Mouse (Mus musculus): ENCODE results near the gene Tmem151a.

Tmem151a gene

DNA sequence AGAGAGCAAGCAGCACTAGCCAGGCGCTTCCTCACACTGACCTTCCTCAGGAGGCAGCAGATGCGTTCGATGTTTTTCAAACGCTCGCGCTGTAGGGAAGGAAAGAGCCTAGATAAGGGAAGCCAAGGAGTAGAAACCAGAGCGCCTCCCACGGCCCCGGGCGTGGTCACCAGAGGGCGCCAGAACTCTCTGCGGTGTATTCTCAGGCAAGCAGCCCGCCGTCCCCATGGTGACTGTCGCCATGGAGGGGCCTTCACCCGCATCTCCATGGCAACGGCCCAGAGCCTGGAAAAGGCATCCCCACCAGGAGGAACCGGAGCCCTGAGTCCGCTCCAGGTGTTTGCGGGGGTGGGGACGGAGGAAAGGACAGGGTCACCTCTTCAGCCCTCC, 8.9 kb upstream of the Tmem151a start:
- DNase-seq: peak; percentile 93

DNA sequence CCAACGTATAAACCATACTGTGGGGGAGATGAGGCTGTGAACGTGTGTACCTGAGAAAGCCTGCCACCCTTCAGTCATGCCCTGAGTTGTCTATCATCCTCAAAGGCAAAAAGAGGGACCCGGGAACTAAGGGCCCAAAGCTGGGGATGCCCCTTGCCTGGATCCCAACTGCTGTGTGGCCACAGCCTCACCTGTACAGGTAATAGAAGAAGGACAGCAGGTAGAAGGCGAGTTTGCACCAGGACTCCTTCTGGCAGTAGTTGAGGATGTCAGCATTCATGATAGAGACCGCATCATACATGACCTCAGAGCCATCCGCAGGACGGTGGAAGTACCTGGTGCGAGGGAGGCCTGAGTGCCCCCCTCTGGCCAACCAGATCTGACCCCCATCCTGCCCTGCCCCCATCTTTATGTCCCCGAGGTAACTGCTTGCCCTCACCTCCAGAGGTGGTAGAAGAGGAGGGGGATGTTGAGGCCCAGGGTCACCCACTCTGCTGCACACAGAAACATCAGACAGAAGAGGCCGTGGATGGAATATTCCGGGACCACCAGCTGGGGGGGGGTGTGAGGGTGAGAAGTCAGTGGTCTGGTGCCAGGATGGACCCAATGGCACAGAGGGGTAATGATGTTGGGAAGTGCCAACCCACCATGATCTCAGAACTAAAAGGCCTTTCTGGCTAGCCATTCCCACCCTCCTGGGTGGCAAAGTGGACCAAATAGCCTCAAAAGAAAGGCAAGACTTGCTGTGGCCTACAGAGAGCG, 8.3 kb upstream of the Tmem151a start:
- DNase-seq: peak; percentile 74

DNA sequence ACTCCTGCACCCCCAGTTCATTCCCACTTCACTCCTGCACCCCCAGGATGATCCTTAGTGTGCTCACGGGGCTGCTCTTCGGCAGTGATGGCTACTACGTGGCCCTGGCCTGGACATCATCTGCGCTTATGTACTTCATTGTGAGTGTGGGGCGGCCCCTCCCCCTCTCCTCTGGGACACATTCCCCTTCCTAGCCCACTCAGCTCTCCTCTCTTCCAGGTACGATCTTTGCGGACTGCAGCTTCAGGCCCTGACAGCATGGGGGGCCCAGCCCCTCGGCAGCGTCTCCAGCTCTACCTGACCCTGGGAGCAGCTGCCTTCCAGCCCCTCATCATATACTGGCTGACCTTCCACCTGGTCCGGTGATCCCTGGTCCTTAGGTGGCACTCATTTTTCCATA, 6.8 kb upstream of the Tmem151a start:
- peak; percentile 57 for DNase-seq

DNA sequence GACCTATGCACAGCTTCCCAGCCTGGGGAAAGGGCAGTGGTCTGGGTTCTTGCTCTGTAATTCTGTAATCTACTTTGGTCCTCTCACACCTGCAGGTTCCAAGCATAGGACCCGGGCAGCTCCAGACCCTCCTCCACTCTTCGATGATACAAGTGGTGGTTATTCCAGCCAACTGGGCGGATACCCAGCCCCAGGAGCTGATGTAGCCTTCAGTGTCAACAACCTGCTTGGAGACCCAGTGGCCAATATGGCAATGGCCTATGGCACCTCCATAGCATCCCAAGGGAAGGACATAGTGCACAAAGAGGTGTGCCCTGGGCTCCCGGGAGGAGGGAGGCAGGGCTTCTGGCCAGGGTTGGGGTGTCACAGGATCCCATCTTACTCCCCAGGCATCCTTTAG, 4.0 kb upstream of the Tmem151a start:
- DNase-seq: peak; percentile 62

DNA sequence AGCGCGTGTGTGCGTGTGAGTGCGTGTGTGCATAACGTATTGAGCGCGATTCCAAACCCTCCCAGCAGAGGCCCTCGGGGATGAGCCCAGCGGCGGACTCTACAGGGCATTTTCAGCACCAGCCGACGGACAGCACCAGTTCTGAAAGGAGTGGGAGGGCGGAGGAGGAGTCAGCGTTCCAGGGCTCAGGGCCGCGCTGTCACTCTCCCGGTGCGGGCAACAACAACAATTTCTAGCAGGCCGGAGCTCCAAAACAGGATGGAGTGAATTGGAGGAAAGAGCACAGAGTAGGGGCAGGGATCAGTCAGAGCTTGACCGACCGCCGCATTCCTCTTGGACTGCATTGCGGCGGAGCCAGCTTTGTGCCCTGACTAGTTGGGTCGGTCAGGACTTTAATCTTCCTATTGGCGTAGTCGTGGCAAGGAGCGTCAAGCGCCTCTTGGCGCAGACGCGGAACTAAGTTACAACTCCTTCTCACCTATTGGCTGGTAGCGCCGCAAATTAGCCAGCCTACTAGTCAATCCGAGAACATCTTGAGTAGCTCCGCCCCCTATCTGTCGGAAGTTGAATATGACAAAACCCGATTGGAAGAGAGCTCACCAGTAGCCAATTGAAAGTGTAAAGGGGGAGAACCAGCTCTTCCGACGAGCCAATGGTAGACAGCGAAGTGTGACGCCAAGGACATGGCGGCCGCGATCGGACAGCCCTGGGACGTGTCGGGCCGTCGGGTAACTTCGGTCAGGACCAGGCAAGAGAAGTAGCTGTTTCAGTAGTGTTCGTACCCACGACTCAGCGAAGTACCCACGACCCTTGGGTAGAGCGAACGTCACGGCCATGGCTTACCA, 2.8 kb upstream of the Tmem151a start, which contains the start of gene Yif1a:
Yif1a (plus strand) TSS at position 655 of the 845 bp plus-strand sequence.
- peak; percentile 98 for DNase-seq

DNA sequence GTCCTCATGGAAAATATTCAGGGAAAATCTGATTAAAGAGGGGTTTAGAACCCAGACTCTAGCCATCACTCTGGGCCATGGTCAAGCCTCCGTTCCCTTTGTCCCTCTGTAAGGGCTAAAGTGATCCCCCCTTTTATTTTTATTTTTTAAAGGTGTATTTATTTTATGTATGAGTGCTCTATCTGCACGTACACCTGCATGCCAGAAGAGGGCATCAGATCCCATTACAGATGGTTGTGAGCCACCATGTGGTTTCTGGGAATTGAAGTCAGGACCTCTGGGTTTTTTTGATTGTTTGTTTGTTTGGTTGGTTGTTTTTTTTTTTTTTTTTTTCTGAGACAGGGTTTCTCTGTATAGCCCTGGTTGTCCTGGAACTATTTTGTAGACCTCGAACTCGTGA, 1.2 kb upstream of the Tmem151a start:
- DNase-seq: peak; percentile 29

DNA sequence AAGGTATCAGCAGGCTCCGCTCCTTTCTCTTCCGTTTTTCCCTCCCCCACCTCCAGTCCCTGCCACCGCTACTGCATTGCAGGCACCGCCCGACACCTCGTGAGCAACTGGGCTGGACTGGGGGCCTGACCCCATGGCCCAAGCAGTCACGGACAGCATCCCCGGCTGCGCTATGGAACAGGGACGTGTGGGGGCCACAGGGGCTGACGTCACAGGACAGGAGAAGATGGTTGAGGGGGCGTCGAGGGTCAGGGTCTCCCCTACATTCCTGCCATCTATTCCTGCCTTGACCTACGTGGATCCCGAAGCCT, 542 bp downstream of the Tmem151a start:
- no peak for DNase-seq

DNA sequence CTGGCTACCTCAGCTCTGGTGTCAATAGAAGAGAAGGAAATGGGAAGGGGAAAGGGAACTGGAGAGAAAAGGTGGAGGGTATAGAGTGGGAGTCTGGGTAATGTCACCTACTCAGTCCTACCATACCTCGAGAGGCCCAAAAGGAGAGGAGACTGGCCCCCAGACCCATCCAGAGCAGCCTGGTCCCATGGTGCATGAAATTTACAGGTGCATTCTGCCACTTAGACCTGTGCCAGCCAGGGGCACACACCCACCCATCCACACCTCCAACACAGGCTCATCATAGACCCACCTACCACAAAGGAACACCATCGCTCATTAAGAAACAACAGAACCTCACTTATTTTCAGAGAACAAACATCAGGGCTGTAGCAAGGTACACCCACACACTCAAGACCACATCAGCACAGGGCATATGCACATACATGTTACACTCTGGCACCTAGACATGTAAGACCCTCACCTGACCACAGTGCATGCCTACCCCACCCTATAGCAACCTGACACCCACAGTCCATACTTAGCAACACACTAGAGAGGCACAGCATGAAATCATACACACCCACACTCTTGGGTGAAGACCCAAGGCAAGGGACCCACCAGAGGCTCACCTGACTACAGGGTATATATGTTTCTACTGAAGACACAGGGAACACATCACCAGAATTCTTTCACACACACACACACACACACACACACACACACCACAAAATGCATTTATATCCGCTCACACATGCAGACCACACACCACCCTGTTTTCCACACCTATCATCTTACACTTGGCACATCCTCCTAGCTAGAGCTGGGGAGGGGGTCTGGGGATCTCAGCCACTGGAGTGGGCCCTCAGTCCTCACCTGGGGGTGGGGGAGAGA, 1.1 kb downstream of the Tmem151a start:
- peak; percentile 58 for DNase-seq

DNA sequence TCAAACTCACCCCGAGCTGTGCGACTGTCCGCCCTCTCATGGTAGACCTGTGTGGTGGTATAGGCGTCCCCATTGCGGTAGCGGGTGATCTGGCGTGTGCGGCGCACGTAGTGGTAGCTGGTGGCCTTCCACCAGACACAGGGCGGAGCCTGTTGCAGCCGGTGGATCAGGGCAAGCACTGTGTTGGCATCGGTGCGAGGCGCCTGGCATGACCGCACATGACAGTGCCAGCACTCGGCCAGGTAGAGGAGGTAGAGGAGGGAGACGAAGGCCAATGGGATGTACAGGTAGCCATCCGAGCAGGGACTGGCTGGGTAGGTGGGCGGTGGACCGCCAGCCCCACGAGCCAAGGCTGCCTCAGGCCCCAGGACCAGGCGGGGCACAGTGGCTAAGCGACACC, 2.7 kb downstream of the Tmem151a start:
- DNase-seq: no peak

DNA sequence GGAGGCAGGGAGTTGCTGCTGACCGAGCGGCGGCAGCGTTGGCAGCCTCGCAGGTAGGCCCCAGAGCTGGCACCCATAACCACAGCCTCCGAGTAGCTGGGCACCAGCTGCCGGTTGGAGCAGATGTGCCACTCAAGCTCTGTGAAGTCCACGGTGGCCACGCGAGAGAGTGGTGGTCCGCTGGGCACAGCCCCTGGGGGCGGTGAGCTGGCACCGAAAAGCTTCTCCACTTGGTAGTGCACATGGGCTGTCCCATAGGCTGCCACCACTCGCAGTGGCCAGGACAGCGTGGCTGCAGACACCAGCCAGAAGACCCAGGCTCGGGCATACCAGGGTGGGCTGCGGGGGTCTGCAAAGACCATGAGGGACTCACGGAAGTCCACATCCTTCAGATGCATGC, 3.3 kb downstream of the Tmem151a start:
- DNase-seq: peak; percentile 59

DNA sequence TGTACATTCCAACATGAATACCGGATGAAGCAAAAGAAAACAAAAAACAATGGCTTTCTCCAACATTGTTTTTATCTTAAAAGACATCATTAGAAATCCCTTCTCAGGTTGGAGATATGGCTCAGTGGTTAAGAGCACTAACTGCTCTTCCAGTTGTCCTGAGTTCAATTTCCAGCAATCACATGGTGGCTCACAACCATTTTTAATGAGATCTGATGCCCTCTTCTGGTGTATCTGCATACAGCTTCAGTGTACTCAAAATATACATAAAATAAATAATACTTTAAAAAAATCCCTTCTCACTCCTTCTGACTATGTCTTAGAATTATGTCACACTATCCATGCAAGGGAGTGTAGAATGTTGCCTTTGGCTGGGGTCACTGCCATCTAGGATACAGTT, 6.1 kb downstream of the Tmem151a start:
- no peak for DNase-seq

DNA sequence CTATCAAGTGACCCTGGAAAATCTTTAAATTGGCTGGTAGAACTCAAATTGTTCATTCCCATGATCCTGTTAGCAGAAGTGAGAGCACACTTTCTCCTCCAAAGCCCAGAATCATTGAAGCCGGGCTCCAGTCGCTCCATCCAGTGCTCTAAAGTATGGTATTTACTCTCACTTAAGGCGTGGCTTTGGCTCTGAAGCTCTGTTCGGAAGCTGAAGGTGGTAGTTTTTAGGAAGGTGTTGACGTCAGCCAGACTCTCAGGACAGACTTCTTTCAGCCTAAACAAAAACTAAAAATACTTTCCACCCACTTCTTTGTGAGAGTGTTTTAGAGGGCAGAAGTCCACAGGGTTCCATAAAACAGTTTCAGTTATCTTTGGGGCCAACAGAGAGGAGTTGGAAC, 11.8 kb downstream of the Tmem151a start:
- DNase-seq: no peak

DNA sequence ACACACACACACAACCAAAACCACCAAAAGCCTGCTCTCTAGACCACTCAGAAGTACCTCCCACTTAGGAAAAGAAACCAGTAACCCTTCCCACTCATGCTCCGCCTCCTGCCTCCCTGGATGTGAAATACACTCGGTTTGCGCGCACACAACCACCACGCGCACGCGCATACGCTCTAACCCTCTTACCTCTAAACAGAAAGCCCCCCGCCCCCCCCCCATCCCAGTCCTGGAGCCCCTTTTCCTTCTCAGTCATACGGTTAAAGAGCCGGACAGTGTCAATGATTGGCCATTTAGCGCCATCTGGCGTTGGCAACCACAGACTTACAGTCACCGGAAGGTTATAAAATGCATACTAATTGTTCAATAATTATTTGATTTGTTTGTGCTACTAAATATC, 12.3 kb downstream of the Tmem151a start:
- peak; percentile 46 for DNase-seq

DNA sequence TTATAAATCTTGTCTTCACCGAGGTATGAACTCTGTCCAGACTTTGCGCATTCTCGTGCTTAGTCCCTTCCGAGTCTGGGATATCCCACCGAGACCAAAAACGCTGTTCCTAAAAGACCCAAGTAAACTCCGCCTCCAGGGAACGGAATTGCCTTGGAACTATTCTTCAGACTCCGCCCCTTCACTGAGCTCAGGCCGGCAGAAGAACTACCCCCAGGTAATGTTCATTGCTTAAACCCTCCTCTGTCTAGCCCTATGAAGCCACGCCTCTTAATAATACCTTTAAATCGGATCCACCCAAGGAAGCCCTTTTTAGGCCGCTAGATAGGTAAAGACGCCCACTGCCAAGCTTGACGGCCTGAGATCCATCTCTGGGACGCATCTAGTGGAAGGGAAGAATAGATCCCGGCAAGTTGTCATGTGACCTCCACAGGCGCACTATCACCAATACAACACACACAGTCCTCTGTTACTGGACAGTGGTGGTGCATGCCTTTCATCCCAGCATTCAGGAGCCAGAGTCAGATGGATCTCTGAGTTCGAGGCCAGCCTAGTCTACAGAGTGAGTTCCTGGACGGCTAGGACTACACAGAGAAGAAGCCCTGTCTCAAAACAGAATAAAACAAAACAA, 12.8 kb downstream of the Tmem151a start:
- DNase-seq: peak; percentile 27

DNA sequence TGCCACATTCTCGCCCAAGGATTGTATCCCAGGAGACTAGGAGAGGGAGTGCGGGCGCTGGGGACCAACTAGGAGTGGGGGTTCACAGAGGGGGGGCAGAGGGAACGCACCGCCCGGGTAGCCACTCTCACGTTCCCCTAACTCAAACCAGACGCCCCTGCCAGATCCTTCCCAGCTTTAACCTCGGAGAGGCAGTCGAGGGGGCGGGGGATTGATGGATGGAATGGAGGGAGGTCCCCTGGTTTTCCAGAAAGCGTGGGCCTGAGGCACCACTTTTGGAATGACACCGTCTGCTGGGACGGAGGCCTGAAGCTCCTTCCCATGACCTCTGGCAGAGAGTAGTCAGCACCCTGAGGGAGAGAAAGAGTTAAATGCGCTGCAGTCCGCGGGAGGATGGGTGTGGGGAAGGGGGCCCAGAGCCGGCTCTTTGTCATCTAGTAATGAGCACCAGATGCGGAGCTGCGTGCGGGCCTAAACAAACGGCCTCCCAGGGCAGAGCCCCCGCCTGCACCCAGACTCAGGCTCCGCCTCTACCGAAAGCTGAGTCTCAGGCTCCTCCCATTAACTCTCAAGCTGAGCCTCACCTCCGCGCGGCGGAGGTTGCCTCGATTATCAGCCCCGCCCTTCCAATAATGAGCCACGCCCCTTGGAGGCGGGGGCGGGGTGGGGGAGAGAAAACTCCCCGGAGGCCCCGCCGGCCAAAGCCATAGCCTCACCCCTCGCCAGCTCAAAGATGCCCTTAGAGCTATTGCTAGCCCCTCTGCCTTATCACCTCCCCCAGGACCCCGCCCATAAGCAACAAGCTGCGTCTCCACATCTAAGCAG, 13.6 kb downstream of the Tmem151a start:
- DNase-seq: peak; percentile 68

DNA sequence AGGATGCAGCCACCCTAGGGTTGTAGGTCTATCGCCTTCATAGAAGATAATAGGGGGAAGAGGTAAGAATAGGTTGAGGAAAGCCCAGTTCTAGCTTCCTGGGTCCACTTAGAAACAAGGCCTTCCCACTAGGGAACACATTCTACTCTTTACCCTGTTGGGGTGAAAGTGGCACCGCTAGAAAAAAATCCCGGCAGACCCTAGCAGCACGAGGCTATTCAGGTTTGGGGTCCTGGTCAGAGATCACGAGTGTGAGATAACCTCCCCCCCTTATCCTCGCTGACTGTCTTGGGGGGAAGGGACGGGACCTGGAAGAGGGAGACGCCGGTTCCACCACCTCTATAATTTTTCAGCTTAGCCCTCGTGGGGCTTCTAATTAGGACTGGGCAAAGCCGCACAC, 14.3 kb downstream of the Tmem151a start:
- DNase-seq: no peak

DNA sequence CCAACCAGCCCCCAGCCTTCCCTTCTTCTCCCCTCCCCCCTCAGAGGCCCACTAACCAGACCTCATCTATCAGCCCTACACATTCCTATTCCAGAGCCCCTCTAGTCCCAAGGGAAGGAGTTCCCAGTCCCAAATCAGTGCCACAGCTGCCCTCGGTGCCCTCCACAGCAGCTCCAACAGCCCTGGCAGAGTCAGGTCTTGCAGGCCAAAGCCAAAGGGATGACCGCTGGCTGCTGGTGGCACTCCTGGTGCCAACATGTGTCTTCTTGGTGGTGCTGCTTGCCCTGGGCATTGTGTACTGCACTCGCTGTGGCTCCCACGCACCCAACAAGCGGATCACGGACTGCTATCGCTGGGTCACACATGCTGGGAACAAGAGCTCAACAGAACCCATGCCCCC, 15.4 kb downstream of the Tmem151a start:
- peak; percentile 31 for DNase-seq

DNA sequence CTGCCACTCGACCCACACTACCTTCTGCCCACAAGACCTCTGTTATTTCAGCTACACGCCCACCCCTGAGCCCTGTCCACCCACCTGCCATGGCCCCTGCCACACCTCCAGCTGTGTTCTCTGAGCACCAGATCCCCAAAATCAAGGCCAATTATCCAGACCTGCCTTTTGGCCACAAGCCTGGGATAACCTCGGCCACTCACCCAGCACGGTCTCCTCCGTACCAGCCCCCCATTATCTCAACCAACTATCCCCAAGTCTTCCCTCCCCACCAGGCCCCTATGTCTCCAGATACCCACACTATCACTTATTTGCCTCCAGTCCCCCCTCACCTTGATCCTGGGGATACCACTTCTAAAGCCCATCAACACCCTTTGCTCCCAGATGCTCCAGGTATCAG, 15.8 kb downstream of the Tmem151a start:
- peak; percentile 33 for DNase-seq

DNA sequence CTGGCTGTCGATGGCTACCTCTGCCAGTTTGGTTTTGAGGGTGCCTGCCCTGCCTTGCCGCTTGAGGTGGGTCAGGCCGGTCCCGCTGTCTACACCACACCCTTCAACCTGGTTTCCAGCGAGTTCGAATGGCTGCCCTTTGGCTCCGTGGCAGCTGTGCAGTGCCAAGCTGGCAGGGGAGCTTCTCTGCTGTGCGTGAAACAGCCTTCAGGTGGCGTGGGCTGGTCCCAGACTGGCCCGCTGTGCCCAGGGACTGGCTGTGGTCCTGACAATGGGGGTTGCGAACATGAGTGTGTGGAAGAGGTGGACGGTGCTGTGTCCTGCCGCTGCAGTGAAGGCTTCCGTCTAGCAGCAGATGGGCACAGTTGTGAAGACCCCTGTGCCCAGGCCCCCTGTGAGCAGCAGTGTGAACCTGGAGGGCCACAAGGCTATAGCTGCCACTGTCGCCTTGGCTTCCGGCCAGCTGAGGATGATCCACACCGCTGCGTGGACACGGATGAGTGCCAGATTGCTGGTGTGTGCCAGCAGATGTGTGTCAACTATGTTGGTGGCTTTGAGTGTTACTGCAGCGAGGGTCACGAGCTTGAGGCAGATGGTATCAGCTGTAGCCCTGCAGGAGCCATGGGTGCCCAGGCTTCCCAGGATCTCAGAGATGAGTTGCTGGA, 16.6 kb downstream of the Tmem151a start:
- peak; percentile 47 for DNase-seq

DNA sequence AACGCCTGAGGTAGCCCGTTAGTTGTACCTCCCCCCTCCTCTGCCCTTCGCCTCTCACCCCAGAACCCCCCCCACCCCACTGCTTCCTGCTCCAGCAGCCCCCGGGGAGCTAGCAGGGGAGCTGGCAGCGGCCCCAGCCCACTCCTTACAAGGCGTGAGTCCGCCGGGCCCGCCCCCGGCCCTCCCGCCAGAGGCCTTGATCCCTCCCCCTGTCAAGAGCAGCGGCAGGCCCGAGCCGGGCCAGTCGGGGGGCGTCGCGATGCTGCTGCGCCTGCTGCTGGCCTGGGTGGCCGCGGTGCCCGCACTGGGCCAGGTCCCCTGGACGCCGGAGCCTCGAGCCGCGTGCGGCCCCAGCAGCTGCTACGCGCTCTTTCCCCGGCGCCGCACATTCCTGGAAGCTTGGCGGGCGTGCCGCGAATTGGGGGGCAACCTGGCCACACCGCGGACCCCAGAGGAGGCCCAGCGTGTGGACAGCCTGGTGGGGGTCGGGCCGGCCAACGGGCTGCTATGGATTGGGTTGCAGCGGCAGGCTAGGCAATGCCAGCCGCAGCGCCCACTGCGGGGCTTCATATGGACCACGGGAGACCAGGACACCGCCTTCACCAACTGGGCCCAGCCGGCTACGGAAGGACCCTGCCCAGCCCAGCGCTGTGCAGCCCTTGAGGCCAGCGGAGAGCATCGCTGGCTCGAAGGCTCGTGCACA, 17.3 kb downstream of the Tmem151a start, which contains the start of gene Cd248:
Cd248 (plus strand) TSS at position 212 of the 703 bp plus-strand sequence.
- peak; percentile 38 for DNase-seq

Data from cerebellum, adult 11-12 months (tissue).